Mouse (Mus musculus) erythroblast, embryonic 14.5 days (primary cell): ENCODE measurements around the gene Erg.

ENCODE experiments used
- GATA1 ChIP-seq: IDR thresholded peaks from 2 replicates; pipeline ENCODE4 v1.6.1; 2012; ENCODE audit warnings: low read length, inconsistent platforms, mixed read lengths
- TAL1 ChIP-seq: IDR thresholded peaks from 3 replicates; pipeline ENCODE4 v1.6.1; 2012; ENCODE audit warnings: low read length, inconsistent platforms, mixed read lengths

GRCm38 (mm10) chr16:95452411-95452810, 134.0 kb downstream of the Erg start:
- TF ChIP-seq GATA1 = no peak
- TF ChIP-seq TAL1 = no peak
